Mouse (Mus musculus): ENCODE data around the gene Bmp10.
"Not testable (repeated sequence)": the region's sequence is repeated elsewhere in the genome, so short reads cannot be mapped to it uniquely, and the experiment has no call there.

Bmp10 gene

DNA sequence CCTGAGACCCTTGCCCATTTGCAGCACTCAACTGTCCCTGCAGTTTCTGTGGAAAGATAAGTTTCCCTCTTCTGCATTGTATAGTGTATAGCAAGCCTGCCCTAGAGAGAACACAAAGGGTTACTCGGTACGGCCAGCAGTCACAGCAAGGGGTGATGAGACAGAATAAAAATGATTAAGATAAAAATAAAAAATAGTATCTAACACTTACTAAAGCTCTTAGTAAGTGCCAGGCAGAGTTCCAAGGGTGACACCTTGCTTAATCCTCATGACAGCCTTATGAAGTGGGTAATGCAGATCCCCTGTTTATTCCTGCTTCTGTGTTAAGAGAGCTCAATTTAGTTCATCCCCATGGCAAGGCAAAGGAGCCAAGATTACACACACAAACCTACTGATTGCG is 20.7 kb downstream of the Bmp10 start:
- no peak for DNase-seq

- peak; percentile 69 to 81 for DNase-seq
These were observed 22.2 kb downstream of the Bmp10 start for GRCm38 (mm10) chr6:87451016-87451415.

- peak; percentile 38 to 67 for DNase-seq
These were observed 23.0 kb downstream of the Bmp10 start for GRCm38 (mm10) chr6:87451771-87452170.

- no peak for DNase-seq
These were observed 26.7 kb downstream of the Bmp10 start for GRCm38 (mm10) chr6:87455507-87455906.

DNA sequence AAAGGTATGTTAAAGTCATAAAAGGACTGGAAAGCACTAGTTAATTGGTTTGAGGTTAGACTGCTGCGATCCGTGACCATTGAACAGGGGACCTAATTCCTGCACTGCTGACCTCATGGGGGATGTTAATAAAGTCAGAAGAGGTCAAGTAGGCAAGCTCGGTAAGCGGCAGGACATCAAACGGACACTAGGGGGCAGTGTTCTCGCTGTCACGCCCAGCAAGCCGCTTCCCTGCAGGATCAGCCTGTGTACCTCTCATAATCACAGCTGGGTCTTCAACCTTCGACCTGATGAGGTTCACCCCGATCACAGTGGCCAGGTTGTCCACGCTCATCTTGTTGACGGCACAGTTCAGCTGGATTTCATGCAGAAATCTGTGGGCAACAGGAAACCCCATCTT is 37.4 kb downstream of the Bmp10 start:
- DNase-seq, result peak; percentile 74 to 85

DNA sequence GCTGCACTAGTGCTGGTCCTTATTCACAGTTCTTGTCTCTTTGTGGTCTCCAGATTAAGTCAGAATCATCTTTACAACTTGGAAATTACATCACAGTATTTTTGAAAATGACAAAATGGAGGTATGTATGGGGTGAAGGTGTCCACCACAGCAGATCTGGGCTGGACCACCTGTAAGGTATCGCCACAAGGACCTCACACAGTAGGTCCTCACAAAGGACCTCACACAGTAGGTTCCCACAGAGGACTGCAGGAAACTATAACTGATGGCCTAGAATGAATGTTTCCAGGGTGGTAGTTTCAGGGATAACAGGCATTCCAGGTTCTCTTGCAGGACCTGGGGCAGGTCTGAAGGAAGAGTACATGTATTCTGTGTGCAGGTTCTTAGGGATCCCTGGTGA is 38.6 kb downstream of the Bmp10 start:
- DNase-seq, result no peak

- no peak for DNase-seq
These were observed 39.6 kb downstream of the Bmp10 start for GRCm38 (mm10) chr6:87468372-87468771.

GRCm38 (mm10) chr6:87470098-87470497 is 41.3 kb downstream of the Bmp10 start:
- DNase-seq, result not testable (repeated sequence)

GRCm38 (mm10) chr6:87475223-87475622 is 46.4 kb downstream of the Bmp10 start:
- no peak for DNase-seq

- DNase-seq, result no peak
These were observed 50.1 kb downstream of the Bmp10 start for GRCm38 (mm10) chr6:87478847-87479246.

DNA sequence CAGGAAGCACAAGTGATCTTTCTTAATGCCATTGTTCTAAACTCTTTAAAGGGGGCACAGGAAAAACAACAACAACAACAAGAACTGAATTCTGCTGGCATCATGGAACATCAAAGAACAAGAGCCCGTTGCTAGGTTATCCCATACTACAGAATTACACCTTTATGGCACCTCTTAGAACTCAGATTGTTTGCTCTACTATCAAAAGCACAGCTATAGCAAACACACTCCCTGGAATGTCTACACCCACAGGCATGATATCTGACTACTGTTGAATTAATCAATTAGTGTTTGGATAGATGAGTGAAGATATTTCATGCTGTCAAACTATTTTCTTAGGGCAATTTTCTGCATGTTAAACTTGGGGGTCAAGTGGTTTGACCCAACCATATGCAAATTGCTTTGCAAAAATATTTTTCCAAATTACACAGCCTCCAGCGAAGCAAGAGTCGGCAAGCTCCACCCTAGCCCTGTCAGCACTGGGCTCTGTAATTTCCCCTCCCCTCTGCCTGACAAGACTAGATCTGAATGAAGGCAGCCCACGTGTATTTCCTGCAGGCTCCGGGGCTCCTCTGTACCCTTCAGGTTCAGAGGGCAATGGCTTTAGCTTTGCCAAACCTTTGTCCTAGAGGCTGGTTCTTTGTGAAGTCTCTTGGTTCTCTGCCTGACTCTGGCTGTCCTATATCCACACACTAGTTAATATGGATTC is 50.7 kb downstream of the Bmp10 start:
- no peak for DNase-seq

DNA sequence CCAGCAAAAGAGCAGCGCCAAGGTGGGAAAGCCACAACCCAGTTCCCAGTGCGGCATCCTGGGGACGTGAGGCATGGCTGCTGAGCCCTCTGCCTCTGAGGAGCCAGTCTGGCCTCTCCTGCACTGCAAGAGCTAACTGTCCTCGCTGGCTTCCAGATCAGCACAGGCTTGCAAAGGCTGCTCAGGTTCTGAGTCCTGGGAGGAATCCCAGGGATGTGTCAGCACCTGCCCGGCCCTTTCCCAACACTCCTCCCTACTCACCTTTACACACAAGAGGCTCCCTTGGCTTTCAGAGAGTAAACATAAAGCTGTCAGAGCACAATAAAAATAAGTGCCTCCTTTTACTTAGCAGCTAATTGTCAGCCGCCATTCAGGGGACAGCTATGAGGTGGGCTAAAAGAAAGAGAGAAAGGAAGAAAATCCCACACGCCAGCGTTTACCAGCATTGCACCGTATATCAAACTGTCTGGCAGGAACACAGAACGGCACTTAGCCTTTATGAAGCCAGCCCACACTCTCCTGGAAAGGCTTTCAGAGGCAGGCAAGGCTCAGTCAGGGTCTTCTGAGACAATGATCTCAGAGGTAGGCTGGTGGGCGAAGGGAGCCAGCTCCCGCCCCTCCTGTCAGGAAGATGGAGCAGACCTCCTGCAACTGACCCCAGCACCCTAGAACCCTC is 54.6 kb downstream of the Bmp10 start:
- DNase-seq, result no peak

- DNase-seq, result no peak
These were observed 55.1 kb downstream of the Bmp10 start for GRCm38 (mm10) chr6:87483900-87484289.

DNA sequence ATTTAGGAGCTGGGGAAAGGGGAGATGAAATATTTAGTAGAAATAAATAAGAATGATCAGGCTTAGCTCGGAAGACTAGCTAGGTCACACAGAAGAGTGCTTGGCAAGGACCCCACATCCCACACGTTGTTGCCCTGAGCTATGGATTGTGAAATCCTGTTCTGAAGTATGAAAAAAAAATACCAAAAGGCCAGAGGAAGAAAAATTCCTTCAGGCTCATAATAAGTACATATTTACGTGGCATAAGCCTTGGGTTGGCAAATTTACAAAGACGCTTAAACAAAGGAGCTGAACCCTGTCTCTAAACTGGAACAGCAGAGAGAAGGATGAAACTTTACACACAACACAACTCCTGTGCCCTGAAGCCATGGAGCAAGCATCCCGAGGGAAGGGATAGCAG is 56.0 kb downstream of the Bmp10 start:
- DNase-seq, result no peak

All from kidney, postnatal 36 days (tissue).